Mouse (Mus musculus): ENCODE results near the gene Tmed1.

DNA sequence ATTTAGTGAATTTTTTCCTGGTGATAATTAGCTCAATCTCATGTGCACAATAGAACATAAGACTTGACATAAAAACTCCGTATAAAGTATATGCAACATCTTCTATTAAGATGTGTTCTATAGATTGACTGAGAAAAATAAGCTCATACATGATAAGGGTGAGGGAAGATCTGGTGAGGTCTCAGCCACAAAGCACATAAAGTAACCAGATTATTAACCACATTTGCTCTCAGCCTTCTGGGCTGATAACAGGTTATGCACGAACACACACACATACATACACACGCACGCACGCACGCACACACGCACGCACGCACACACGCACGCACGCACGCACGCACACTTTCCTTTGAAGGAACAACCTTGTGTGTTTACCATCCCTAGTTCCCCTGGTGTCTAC is 26.4 kb upstream of the Tmed1 start:
- no peak for TF ChIP-seq CTCF (conservative IDR thresholded peaks at IDR 0.05; ENCODE audit: insufficient read depth, insufficient read length, low read depth, low read length)
- TF ChIP-seq POLR2A (IDR thresholded peaks at IDR 0.05; ENCODE audit: low read depth, low read length), result no peak

Measured in kidney, adult 2 months (tissue).